Mouse (Mus musculus): ENCODE data around the gene Ip6k1.
"Not testable (repeated sequence)": the region's sequence is repeated elsewhere in the genome, so short reads cannot be mapped to it uniquely, and the experiment has no call there.

The Ip6k1 gene

GRCm38 (mm10) chr9:107982681-107983346, 19.5 kb upstream of the Ip6k1 start, which contains the start of gene Gm20661:
Gene Gm20661, plus strand, starts transcription at chr9:107983058.
- in situ Hi-C loops (cut with MboI, MseI): no loop called here

GRCm38 (mm10) chr9:107983421-107983890, 18.8 kb upstream of the Ip6k1 start:
- in situ Hi-C loops (cut with MboI, MseI): no loop called here

- in situ Hi-C loops (cut with MboI, MseI): no loop called here
Measured at GRCm38 (mm10) chr9:107984052-107984753, 18.1 kb upstream of the Ip6k1 start.

- in situ Hi-C loops (cut with MboI, MseI): no loop called here
Measured at GRCm38 (mm10) chr9:107984754-107985055, 17.6 kb upstream of the Ip6k1 start.

GRCm38 (mm10) chr9:107985131-107986119, 16.9 kb upstream of the Ip6k1 start, which contains the start of gene Inka1:
Gene Inka1, minus strand, starts transcription at chr9:107985879.
- in situ Hi-C loops (cut with MboI, MseI): no loop called here

GRCm38 (mm10) chr9:107986376-107986775, 15.9 kb upstream of the Ip6k1 start:
- in situ Hi-C loops (cut with MboI, MseI): no loop called here

GRCm38 (mm10) chr9:107987950-107988349, 14.4 kb upstream of the Ip6k1 start:
- in situ Hi-C loops (cut with MboI, MseI): no loop called here

GRCm38 (mm10) chr9:107992197-107992596, 10.1 kb upstream of the Ip6k1 start, which contains the start of gene Cdhr4:
Gene Cdhr4, plus strand, starts transcription at chr9:107992497.
- in situ Hi-C loops (cut with MboI, MseI): no loop called here

GRCm38 (mm10) chr9:107993013-107993412, 9.3 kb upstream of the Ip6k1 start:
- in situ Hi-C loops (cut with MboI, MseI): no loop called here

- in situ Hi-C loops (cut with MboI, MseI): no loop called here
Measured at GRCm38 (mm10) chr9:107994464-107994863, 7.8 kb upstream of the Ip6k1 start.

- in situ Hi-C loops (cut with MboI, MseI): no loop called here
Measured at GRCm38 (mm10) chr9:107995513-107995912, 6.8 kb upstream of the Ip6k1 start.

- in situ Hi-C loops (cut with MboI, MseI): no loop called here
Measured at GRCm38 (mm10) chr9:107996049-107996448, 6.3 kb upstream of the Ip6k1 start, which contains the start of gene Gm20662. Gene Gm20662, plus strand, starts transcription at chr9:107996349.

- in situ Hi-C loops (cut with MboI, MseI): no loop called here
Measured at GRCm38 (mm10) chr9:108002778-108003530, 653 bp downstream of the Ip6k1 start.

- in situ Hi-C loops (cut with MboI, MseI): no loop called here
Measured at GRCm38 (mm10) chr9:108003531-108003890, 1.2 kb downstream of the Ip6k1 start.

- in situ Hi-C loops (cut with MboI, MseI): no loop called here
Measured at GRCm38 (mm10) chr9:108008041-108008440, 5.7 kb downstream of the Ip6k1 start.

- in situ Hi-C loops (cut with MboI, MseI): no loop called here
Measured at GRCm38 (mm10) chr9:108010385-108010784, 8.1 kb downstream of the Ip6k1 start.

GRCm38 (mm10) chr9:108013577-108013976, 11.3 kb downstream of the Ip6k1 start:
- in situ Hi-C loops (cut with MboI, MseI): not testable (repeated sequence)

- in situ Hi-C loops (cut with MboI, MseI): loop anchor here (5.0 kb wide), 1 partner anchor 40 kb away; no protein-coding TSS in a partner anchor
Measured at GRCm38 (mm10) chr9:108017127-108017526, 14.8 kb downstream of the Ip6k1 start.

GRCm38 (mm10) chr9:108020741-108021140, 18.4 kb downstream of the Ip6k1 start:
- in situ Hi-C loops (cut with MboI, MseI): no loop called here

- in situ Hi-C loops (cut with MboI, MseI): no loop called here
Measured at GRCm38 (mm10) chr9:108023216-108023615, 20.9 kb downstream of the Ip6k1 start.

GRCm38 (mm10) chr9:108026584-108026983, 24.3 kb downstream of the Ip6k1 start:
- in situ Hi-C loops (cut with MboI, MseI): no loop called here
